Mouse (Mus musculus) liver, embryonic 14.5 days (tissue): ENCODE results near the gene Atp6v0a1. TPM values are rescaled to one million over a fixed set of nuclear protein-coding genes. Genes with fewer than 3 reads are reported as not detected.

Experiments used
- ATAC-seq: fragments of 200-750 bp; cut with Nextera tagmentation; 2 replicates; pipeline ENCODE4 v1.8.0; 2017; ENCODE audit warnings: moderate number of reproducible peaks, mild to moderate bottlenecking, moderate library complexity; ENCODE audit not compliant: insufficient read depth
- DNase-seq, 3 experiments: peaks; one replicate each; pipeline ENCODE4 v3.0.0-alpha.2; 2012 to 2013; ENCODE audit warnings: low read depth in 3 of 3, low spot score in 3 of 3
- H3K27ac ChIP-seq: fragments of 300-500 bp; sonication (generic); 2 replicates; pipeline ENCODE4 v1.5.1; 2014; ENCODE audit warnings: moderate library complexity, mild to moderate bottlenecking, control low read depth, inconsistent platforms
- H3K27me3 ChIP-seq: fragments of 300-500 bp; sonication (generic); 2 replicates; pipeline ENCODE4 v1.6.1; 2014; ENCODE audit warnings: mild to moderate bottlenecking, low read length, moderate library complexity; ENCODE audit not compliant: control insufficient read depth, insufficient read depth
- H3K36me3 ChIP-seq: fragments of 300-500 bp; sonication (generic); replicated peaks from 2 replicates; pipeline ENCODE4 v1.6.1; 2014; ENCODE audit warnings: low read depth; ENCODE audit not compliant: control insufficient read depth, insufficient read depth
- H3K4me1 ChIP-seq, 2 experiments: fragments of 200-500 bp in 1 of 2; fragments of 300-500 bp in 1 of 2; sonication (generic) in 1 of 2; replicated peaks; 2 replicates each; pipeline ENCODE4 v1.6.1; 2012 to 2014; ENCODE audit warnings: antibody characterized with exemption in 1 of 2, inconsistent platforms in 1 of 2, low read length in 1 of 2; ENCODE audit not compliant: control insufficient read depth in 2 of 2, insufficient read depth in 2 of 2
- H3K4me2 ChIP-seq: fragments of 300-500 bp; sonication (generic); 2 replicates; pipeline ENCODE4 v1.6.1; 2014; ENCODE audit warnings: low read depth, mild to moderate bottlenecking, control low read depth, moderate library complexity
- H3K4me3 ChIP-seq, 2 experiments: fragments of 200-500 bp in 1 of 2; fragments of 300-500 bp in 1 of 2; sonication (generic) in 1 of 2; 2 replicates each; pipeline ENCODE4 v1.5.1; 2012 to 2014; ENCODE audit warnings: low read depth in 2 of 2, low read length in 2 of 2, mild to moderate bottlenecking in 2 of 2, control low read depth in 1 of 2, inconsistent platforms in 1 of 2, moderate library complexity in 1 of 2; ENCODE audit not compliant: insufficient read depth in 1 of 2
- H3K9ac ChIP-seq: fragments of 300-500 bp; sonication (generic); replicated peaks from 2 replicates; pipeline ENCODE4 v1.6.1; 2014; ENCODE audit warnings: mild to moderate bottlenecking, control low read depth, moderate library complexity
- H3K9me3 ChIP-seq: fragments of 300-500 bp; sonication (generic); 2 replicates; pipeline ENCODE4 v1.6.1; 2016; ENCODE audit warnings: low read length, mixed read lengths; ENCODE audit not compliant: control insufficient read depth
- CTCF ChIP-seq: IDR thresholded peaks from 2 replicates; pipeline ENCODE4 v1.5.1; 2016; ENCODE audit warnings: antibody characterized with exemption, low read depth, control low read depth
- EP300 ChIP-seq: IDR thresholded peaks from 2 replicates; pipeline ENCODE4 v1.6.1; 2016; ENCODE audit warnings: antibody characterized with exemption, low read depth
- WGBS: fragments of 180-500 bp; shearing (Covaris S2); extraction: QIAGEN DNeasy Blood & Tissue Kit; methylation state at CpG from one replicate; pipeline ENCODE4 v1.1.7; 2014; ENCODE audit not compliant: insufficient replicate concordance; 5-methylcytosine and 5-hydroxymethylcytosine counted together
- polyA plus RNA-seq, 2 experiments: library from polyadenylated mRNA; depleted of rRNA in 1 of 2; stranded (reverse) in 1 of 2; unstranded in 1 of 2; fragments of >200 nt; fragmentation: Nextera tagmentation in 1 of 2; extraction: Ambion mirVana in 1 of 2; gene quantifications; 2 replicates each; pipeline versions ENCODE4 v1.2.1 to v1.2.3; 2012 to 2014

Atp6v0a1 gene
- polyA plus RNA-seq, 2 experiments, result 29.5 to 37.8 TPM

DNA sequence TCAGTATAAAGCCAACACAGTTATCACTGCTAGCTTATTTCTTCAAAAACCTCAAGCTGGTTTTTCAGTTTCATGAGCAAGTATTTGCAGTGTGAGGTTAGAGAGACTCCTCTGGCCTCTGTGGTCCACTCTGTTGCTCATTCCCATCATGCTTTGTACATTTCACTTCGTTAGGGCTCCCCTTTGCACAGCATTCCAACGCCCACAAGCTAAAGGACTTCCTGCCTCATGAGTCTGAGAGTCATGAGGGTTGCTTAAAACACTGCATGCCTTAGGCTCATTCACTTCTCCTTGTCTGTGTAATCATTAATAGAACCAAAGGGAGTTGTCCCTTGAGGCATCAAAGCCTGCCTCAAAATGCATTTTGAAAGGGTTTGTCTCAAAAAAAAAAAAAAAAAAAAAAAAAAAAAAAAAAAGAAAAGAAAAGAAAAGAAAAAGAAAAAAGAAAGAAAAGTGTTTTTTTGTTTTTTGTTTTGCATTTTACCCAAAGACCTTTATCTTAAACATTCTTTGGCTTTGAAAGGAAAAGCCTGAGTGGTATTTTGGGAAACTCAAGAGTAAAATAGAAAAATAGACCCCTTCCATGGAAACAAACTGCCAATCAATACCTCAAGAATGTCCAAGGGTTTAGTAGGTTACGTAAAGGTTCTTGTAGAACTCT is 6.1 kb upstream of the Atp6v0a1 start:
- Histone ChIP-seq H3K27me3 (no peaks in the 10 kb centered on the region; the same call in 1 of the 2 replicates), H3K4me1 (peaks cover 2 to 5% of the 10 kb centered on the region in 2 experiments; a peak in 3 of 4 replicates), H3K9me3 (no peaks in the 10 kb centered on the region), H3K27ac (no peak overlapping the region), H3K4me3 (no peak overlapping the region), H3K4me2 (no peak overlapping the region), H3K36me3 (no peaks in the 10 kb centered on the region), H3K9ac (no peak overlapping the region)
- TF ChIP-seq CTCF (no peak), EP300 (no peak)
- DNase-seq (no peak), ATAC-seq (no peak)
- WGBS, result 32% methylated on average over 3 of the region's 3 CpGs

DNA sequence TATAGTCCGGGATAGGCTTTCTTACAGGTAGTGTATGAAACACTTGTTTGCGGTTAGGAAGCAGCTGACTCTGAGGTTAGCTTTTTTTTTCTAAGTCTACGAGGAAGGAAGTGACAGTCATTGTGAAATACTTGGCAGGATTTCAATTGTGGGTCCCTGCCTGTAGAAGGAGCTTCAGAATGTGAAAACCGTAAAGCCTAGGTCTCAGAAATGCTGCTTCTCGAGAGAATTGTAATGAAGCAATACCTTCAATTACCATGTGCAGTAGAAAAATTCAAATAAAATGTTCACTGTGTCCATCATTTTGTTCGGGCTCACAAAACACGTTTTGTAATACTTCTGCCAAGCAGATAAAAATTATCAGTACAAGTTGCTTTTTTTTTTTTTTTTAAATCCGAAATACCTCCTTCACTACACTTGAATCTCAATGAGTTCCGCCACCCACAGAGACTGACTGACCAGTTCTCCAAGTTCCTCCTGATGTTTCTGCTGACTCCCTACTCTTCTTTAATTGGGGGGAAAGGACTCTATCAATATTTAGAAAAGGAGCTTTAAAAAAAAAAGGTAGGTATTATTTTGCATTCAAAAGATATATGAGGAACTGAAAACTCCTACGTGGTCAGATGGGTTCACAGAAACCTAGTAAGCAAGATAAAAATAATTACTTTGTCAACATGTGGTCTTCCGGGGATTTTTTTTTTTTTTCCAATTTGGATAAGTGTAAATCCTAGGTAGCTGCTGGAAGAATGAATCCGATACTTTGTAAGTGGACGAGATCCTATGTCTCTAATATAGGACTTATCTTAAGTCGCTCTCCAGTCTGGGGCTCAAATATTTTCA is 826 bp upstream of the Atp6v0a1 start:
- Histone ChIP-seq H3K36me3 (peaks cover 15% of the 10 kb centered on the region), H3K9me3 (no peaks in the 10 kb centered on the region), H3K4me2 (peak overlapping the region; percentile 83), H3K4me3 (peak overlapping the region; percentile 55 to 99), H3K9ac (peak overlapping the region; percentile 100), H3K27ac (peak overlapping the region; percentile 100), H3K27me3 (no peaks in the 10 kb centered on the region; the same call in 1 of the 2 replicates), H3K4me1 (peaks cover 19 to 22% of the 10 kb centered on the region in 2 experiments)
- TF ChIP-seq EP300 (no peak; the same call in 1 of the 2 replicates), CTCF (no peak)
- ATAC-seq, result no peak
- peak; percentile 27 to 51 (median 39) for DNase-seq
- 13% methylated on average over 14 of the region's 14 CpGs for WGBS

DNA sequence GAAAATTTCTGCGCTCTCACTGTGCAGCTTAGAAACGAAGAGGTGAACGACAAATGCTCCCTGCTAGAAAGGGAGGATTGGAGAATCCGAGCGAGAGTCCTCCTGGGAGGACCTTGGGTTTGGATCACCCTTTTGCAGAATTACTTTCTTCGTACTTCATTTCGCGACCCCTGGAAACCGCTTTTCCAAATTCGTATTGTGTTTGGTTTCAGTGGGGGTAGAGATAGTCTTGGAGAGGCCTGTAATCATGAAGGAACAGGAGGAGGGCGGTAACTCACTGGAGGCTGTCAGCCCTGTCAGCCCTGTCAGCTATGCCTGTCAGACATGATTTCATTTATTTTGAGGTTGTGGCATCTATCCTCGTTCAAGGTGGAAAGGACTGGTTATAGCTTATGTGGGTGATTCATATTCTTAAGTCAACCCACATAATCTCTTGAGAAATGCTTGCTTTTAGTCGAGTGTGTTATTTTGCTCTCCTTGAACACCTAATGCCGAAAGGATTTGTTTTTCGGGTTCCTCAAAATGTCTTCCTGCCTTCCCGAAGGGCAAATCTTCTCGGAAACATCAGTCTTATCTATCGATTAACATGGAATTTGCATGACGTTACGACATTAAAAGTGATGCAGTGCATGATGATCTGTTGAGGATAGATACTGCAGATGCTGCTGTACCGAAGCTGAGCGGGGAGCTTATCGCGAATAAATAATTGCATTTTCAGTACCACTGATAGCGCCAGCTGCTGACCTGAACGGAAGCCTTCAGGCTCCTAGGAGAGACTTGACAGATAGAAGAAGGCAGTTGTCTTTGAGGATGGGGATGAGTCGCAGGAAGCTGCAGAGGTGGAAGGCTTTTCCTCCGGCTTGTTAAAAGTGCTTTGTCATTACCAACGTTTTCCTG is 884 bp downstream of the Atp6v0a1 start:
- peak overlapping the region; percentile 83 for H3K4me2 ChIP-seq
- H3K36me3 ChIP-seq, result peaks cover 32% of the 10 kb centered on the region
- H3K4me1 ChIP-seq, result peaks cover 19 to 22% of the 10 kb centered on the region in 2 experiments
- peak; percentile 77 to 84 (median 82) for DNase-seq
- no peaks in the 10 kb centered on the region for H3K9me3 ChIP-seq
- TF ChIP-seq CTCF (peak; percentile 28; the same call in 1 of the 2 replicates), EP300 (peak; percentile 75)
- peak overlapping the region; percentile 91 to 99 for H3K4me3 ChIP-seq
- peak overlapping the region; percentile 100 for H3K27ac ChIP-seq
- peak; percentile 88 for ATAC-seq
- no peaks in the 10 kb centered on the region; the same call in 1 of the 2 replicates for H3K27me3 ChIP-seq
- 1% methylated on average over 29 of the region's 29 CpGs for WGBS
- peak overlapping the region; percentile 100 for H3K9ac ChIP-seq

DNA sequence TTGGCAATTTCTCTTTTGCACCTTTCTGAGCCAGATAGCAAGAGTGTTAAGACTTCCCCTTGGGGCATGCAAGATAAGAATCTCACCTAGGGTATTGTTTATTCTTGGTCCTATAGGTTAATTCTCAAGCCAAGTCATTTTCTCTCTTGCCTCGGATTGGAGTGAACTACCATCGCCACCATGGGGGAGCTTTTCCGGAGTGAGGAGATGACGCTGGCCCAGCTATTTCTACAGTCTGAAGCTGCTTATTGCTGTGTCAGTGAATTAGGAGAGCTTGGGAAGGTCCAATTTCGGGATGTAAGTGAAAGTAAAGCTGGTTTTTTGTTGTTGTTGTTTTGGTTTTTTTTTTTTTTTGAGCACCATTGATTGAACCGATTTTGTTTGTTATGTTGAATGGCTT is 2.4 kb downstream of the Atp6v0a1 start:
- no peak for TF ChIP-seq CTCF
- no peak for TF ChIP-seq EP300
- Histone ChIP-seq H3K27me3 (no peaks in the 10 kb centered on the region; the same call in 1 of the 2 replicates), H3K4me1 (peaks cover 19 to 22% of the 10 kb centered on the region in 2 experiments), H3K9me3 (no peaks in the 10 kb centered on the region), H3K27ac (0 out of 2 replicates have a peak overlapping the region, but pooled peaks have one; percentile 100), H3K9ac (peak overlapping the region; percentile 100), H3K4me2 (peak overlapping the region; percentile 83), H3K4me3 (peak overlapping the region; percentile 91 to 99), H3K36me3 (peaks cover 45% of the 10 kb centered on the region)
- ATAC-seq (no peak), DNase-seq (no peak)
- WGBS, result 73% methylated on average over 6 of the region's 6 CpGs
